Mouse (Mus musculus): ENCODE results near the gene Micall2. TPM values are rescaled to one million over a fixed set of nuclear protein-coding genes. Genes with fewer than 3 reads are reported as not detected.
"Not testable (repeated sequence)": the region's sequence is repeated elsewhere in the genome, so short reads cannot be mapped to it uniquely, and the experiment has no call there.

Gene Micall2
- polyA plus RNA-seq, 1 experiment = 6.0 TPM

- Histone ChIP-seq H3K4me1 (ENCODE audit: control insufficient read depth, insufficient read depth, low read length) (peaks cover 19% of the 10 kb centered on the region), H3K27ac (ENCODE audit: insufficient read depth, low read depth, low read length) (no peak overlapping the region), H3K4me3 (ENCODE audit: insufficient read depth, low read length) (no peak overlapping the region)
- TF ChIP-seq POLR2A (IDR thresholded peaks at IDR 0.05; ENCODE audit: borderline replicate concordance, low read depth, low read length) (no peak), CTCF (IDR thresholded peaks at IDR 0.05; ENCODE audit: low read depth, low read length) (no peak)
These were observed 29.6 kb downstream of the Micall2 start for GRCm38 (mm10) chr5:139706496-139706895.

GRCm38 (mm10) chr5:139702905-139703304, 33.2 kb downstream of the Micall2 start:
- Histone ChIP-seq H3K27ac (ENCODE audit: insufficient read depth, low read depth, low read length) (no peak overlapping the region), H3K4me3 (ENCODE audit: insufficient read depth, low read length) (no peak overlapping the region), H3K4me1 (ENCODE audit: control insufficient read depth, insufficient read depth, low read length) (peaks cover 19% of the 10 kb centered on the region)
- no peak for TF ChIP-seq POLR2A (IDR thresholded peaks at IDR 0.05; ENCODE audit: borderline replicate concordance, low read depth, low read length)
- TF ChIP-seq CTCF (IDR thresholded peaks at IDR 0.05; ENCODE audit: low read depth, low read length) = peak; percentile 28; the same call in 1 of the 2 replicates

GRCm38 (mm10) chr5:139702236-139702635, 33.9 kb downstream of the Micall2 start:
- H3K4me1 ChIP-seq (ENCODE audit: control insufficient read depth, insufficient read depth, low read length) = peaks cover 19% of the 10 kb centered on the region
- peak overlapping the region; percentile 48 for H3K27ac ChIP-seq (ENCODE audit: insufficient read depth, low read depth, low read length)
- TF ChIP-seq POLR2A (IDR thresholded peaks at IDR 0.05; ENCODE audit: borderline replicate concordance, low read depth, low read length) (no peak), CTCF (IDR thresholded peaks at IDR 0.05; ENCODE audit: low read depth, low read length) (no peak)
- no peak overlapping the region for H3K4me3 ChIP-seq (ENCODE audit: insufficient read depth, low read length)

GRCm38 (mm10) chr5:139696954-139697353, 39.2 kb downstream of the Micall2 start:
- TF ChIP-seq POLR2A (IDR thresholded peaks at IDR 0.05; ENCODE audit: borderline replicate concordance, low read depth, low read length) (no peak), CTCF (IDR thresholded peaks at IDR 0.05; ENCODE audit: low read depth, low read length) (no peak)
- H3K4me3 ChIP-seq (ENCODE audit: insufficient read depth, low read length) = no peak overlapping the region
- peaks cover 2% of the 10 kb centered on the region; the same call in 1 of the 2 replicates for H3K4me1 ChIP-seq (ENCODE audit: control insufficient read depth, insufficient read depth, low read length)
- H3K27ac ChIP-seq (ENCODE audit: insufficient read depth, low read depth, low read length) = no peak overlapping the region

GRCm38 (mm10) chr5:139695876-139696275, 40.3 kb downstream of the Micall2 start:
- H3K4me1 ChIP-seq (ENCODE audit: control insufficient read depth, insufficient read depth, low read length); H3K27ac ChIP-seq (ENCODE audit: insufficient read depth, low read depth, low read length); H3K4me3 ChIP-seq (ENCODE audit: insufficient read depth, low read length): not testable (repeated sequence)

- TF ChIP-seq CTCF (IDR thresholded peaks at IDR 0.05; ENCODE audit: low read depth, low read length) = no peak
- no peak for TF ChIP-seq POLR2A (IDR thresholded peaks at IDR 0.05; ENCODE audit: borderline replicate concordance, low read depth, low read length)
- Histone ChIP-seq H3K4me3 (ENCODE audit: insufficient read depth, low read length) (no peak overlapping the region), H3K27ac (ENCODE audit: insufficient read depth, low read depth, low read length) (no peak overlapping the region), H3K4me1 (ENCODE audit: control insufficient read depth, insufficient read depth, low read length) (no peaks in the 10 kb centered on the region)
These were observed 41.1 kb downstream of the Micall2 start for GRCm38 (mm10) chr5:139694989-139695571.

- H3K4me3 ChIP-seq (ENCODE audit: insufficient read depth, low read length) = no peak overlapping the region
- no peak for TF ChIP-seq CTCF (IDR thresholded peaks at IDR 0.05; ENCODE audit: low read depth, low read length)
- no peak for TF ChIP-seq POLR2A (IDR thresholded peaks at IDR 0.05; ENCODE audit: borderline replicate concordance, low read depth, low read length)
- no peaks in the 10 kb centered on the region for H3K4me1 ChIP-seq (ENCODE audit: control insufficient read depth, insufficient read depth, low read length)
- no peak overlapping the region for H3K27ac ChIP-seq (ENCODE audit: insufficient read depth, low read depth, low read length)
These were observed 41.7 kb downstream of the Micall2 start for GRCm38 (mm10) chr5:139694292-139694988.

- H3K4me1 ChIP-seq (ENCODE audit: control insufficient read depth, insufficient read depth, low read length) = 0 out of 2 replicates have a peak, but pooled peaks cover 3% of the 10 kb centered on the region
- TF ChIP-seq CTCF (IDR thresholded peaks at IDR 0.05; ENCODE audit: low read depth, low read length) = no peak
- no peak for TF ChIP-seq POLR2A (IDR thresholded peaks at IDR 0.05; ENCODE audit: borderline replicate concordance, low read depth, low read length)
- no peak overlapping the region for H3K4me3 ChIP-seq (ENCODE audit: insufficient read depth, low read length)
- H3K27ac ChIP-seq (ENCODE audit: insufficient read depth, low read depth, low read length) = no peak overlapping the region
These were observed 45.3 kb downstream of the Micall2 start for GRCm38 (mm10) chr5:139690791-139691190.

- 0 out of 2 replicates have a peak, but pooled peaks cover 3% of the 10 kb centered on the region for H3K4me1 ChIP-seq (ENCODE audit: control insufficient read depth, insufficient read depth, low read length)
These were observed 47.8 kb downstream of the Micall2 start for GRCm38 (mm10) chr5:139688356-139688755.

GRCm38 (mm10) chr5:139687646-139688045, 48.5 kb downstream of the Micall2 start:
- peak; percentile 91 for TF ChIP-seq CTCF (IDR thresholded peaks at IDR 0.05; ENCODE audit: low read depth, low read length)
- TF ChIP-seq POLR2A (IDR thresholded peaks at IDR 0.05; ENCODE audit: borderline replicate concordance, low read depth, low read length) = no peak
- Histone ChIP-seq H3K4me3 (ENCODE audit: insufficient read depth, low read length) (no peak overlapping the region), H3K4me1 (ENCODE audit: control insufficient read depth, insufficient read depth, low read length) (0 out of 2 replicates have a peak, but pooled peaks cover 3% of the 10 kb centered on the region), H3K27ac (ENCODE audit: insufficient read depth, low read depth, low read length) (no peak overlapping the region)

More at GRCm38 (mm10) chr5:139688356-139688755, 47.8 kb downstream of the Micall2 start:
- Histone ChIP-seq H3K27ac (ENCODE audit: insufficient read depth, low read depth, low read length) (no peak overlapping the region), H3K4me3 (ENCODE audit: insufficient read depth, low read length) (no peak overlapping the region)
- TF ChIP-seq CTCF (IDR thresholded peaks at IDR 0.05; ENCODE audit: low read depth, low read length) = no peak
- TF ChIP-seq POLR2A (IDR thresholded peaks at IDR 0.05; ENCODE audit: borderline replicate concordance, low read depth, low read length) = no peak
